Mouse (Mus musculus) CH12.LX (cell line): ENCODE measurements around the gene Tmem30c.

Source experiments
- CHD1 ChIP-seq: IDR thresholded peaks from 2 replicates; pipeline ENCODE4 v1.6.1; 2012; ENCODE audit warnings: low read depth, low read length, improper control_type of control experiment, inconsistent platforms
- CTCF ChIP-seq, 2 experiments: IDR thresholded peaks in 1 of 2; conservative IDR thresholded peaks in 1 of 2; 2 replicates each; pipeline ENCODE4 v1.5.1; 2011 to 2012; ENCODE audit warnings: low read depth in 2 of 2, low read length in 2 of 2, improper control_type of control experiment in 1 of 2, inconsistent platforms in 1 of 2, mild to moderate bottlenecking in 1 of 2, moderate library complexity in 1 of 2
- EP300 ChIP-seq: IDR thresholded peaks from 2 replicates; pipeline ENCODE4 v1.6.1; 2011; ENCODE audit warnings: low read length, improper control_type of control experiment
- ETS1 ChIP-seq: conservative IDR thresholded peaks from 2 replicates; pipeline ENCODE4 v1.6.1; 2012; ENCODE audit warnings: low read depth, mild to moderate bottlenecking, inconsistent platforms, low read length, improper control_type of control experiment, moderate library complexity
- GABPA ChIP-seq: IDR thresholded peaks from 2 replicates; pipeline ENCODE4 v1.6.1; 2012; ENCODE audit warnings: low read depth, low read length, improper control_type of control experiment, inconsistent platforms; ENCODE audit not compliant: insufficient replicate concordance
- MAFK ChIP-seq: IDR thresholded peaks from 2 replicates; pipeline ENCODE4 v1.6.1; 2011; ENCODE audit warnings: low read length, improper control_type of control experiment; ENCODE audit not compliant: insufficient replicate concordance
- MAX ChIP-seq: IDR thresholded peaks from 2 replicates; pipeline ENCODE4 v1.6.1; 2011; ENCODE audit warnings: low read length, improper control_type of control experiment
- POLR2A ChIP-seq: IDR thresholded peaks from 2 replicates; pipeline ENCODE4 v1.6.1; 2011; ENCODE audit warnings: low read depth, mild to moderate bottlenecking, improper control_type of control experiment, low read length
- SMC3 ChIP-seq: IDR thresholded peaks from 2 replicates; pipeline ENCODE4 v1.6.1; 2011; ENCODE audit warnings: low read depth, low read length, improper control_type of control experiment
- TBP ChIP-seq: conservative IDR thresholded peaks from 2 replicates; pipeline ENCODE4 v1.6.1; 2011; ENCODE audit warnings: low read depth, low read length, improper control_type of control experiment
- UBTF ChIP-seq: IDR thresholded peaks from 2 replicates; pipeline ENCODE4 v1.6.1; 2012; ENCODE audit warnings: low read depth, mild to moderate bottlenecking, inconsistent platforms, low read length, improper control_type of control experiment, moderate library complexity
- USF2 ChIP-seq: conservative IDR thresholded peaks from 2 replicates; pipeline ENCODE4 v1.6.1; 2011; ENCODE audit warnings: low read depth, low read length, improper control_type of control experiment

DNA sequence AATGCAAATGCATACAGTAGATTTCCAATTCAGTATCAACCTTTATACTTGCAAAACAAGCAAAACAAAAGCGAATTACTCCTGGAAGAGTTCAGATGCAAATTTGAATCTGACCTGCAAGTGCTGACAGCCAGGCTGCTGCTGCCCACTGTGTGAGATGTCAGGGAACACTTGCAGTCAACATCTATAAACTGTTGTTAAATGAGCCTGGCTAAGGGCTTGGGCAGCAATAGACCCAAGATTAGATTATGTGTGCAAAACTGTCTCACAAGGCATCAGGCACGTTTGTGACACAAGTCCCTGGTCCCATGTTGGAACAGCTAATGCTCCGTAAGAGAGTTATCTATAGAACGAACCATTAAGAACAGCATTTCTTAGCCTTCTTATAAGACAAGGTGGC lies 369 bp downstream of the Tmem30c start:
- TF ChIP-seq CHD1: no peak
- TF ChIP-seq CTCF (conservative IDR thresholded peaks at IDR 0.05 in 1 of 2, IDR thresholded peaks at IDR 0.05 in 1 of 2; ENCODE audit: low read depth in 2 of 2, low read length in 2 of 2): no peak
- TF ChIP-seq MAX: no peak
- TF ChIP-seq EP300: no peak
- TF ChIP-seq TBP: no peak
- TF ChIP-seq POLR2A: no peak
- TF ChIP-seq SMC3: no peak
- no peak for TF ChIP-seq MAFK
- no peak for TF ChIP-seq GABPA
- no peak for TF ChIP-seq USF2
- TF ChIP-seq UBTF: no peak
- no peak for TF ChIP-seq ETS1
